Mouse (Mus musculus): Measurements from ENCODE around the gene Zfp568.

- peak; percentile 54 for TF ChIP-seq CTCF (conservative IDR thresholded peaks at IDR 0.05; ENCODE audit: low read length)
- TF ChIP-seq POU5F1 (IDR thresholded peaks at IDR 0.05; ENCODE audit: borderline replicate concordance, low read length): no peak
- no peak for TF ChIP-seq NANOG (IDR thresholded peaks at IDR 0.05; ENCODE audit: borderline replicate concordance, low read length)
Observed at GRCm38 (mm10) chr7:29959004-29959403, 24.8 kb upstream of the Zfp568 start.

All from E14TG2a.4 (cell line).